Mouse (Mus musculus) forebrain, embryonic 11.5 days (tissue): ENCODE measurements around the gene Myo5c. TPM values are rescaled to one million over a fixed set of nuclear protein-coding genes. Genes with fewer than 3 reads are reported as not detected.

Experiments used
- ATAC-seq: fragments of 200-750 bp; cut with Nextera tagmentation; replicated peaks from 2 replicates; pipeline ENCODE4 v1.8.0; 2017; ENCODE audit warnings: moderate TSS enrichment; ENCODE audit not compliant: low FRiP score
- DNase-seq: peaks from one replicate; pipeline ENCODE4 v3.0.0-alpha.2; 2017; ENCODE audit warnings: low spot score
- H3K27ac ChIP-seq: fragments of 300-500 bp; sonication (generic); 2 replicates; pipeline ENCODE4 v1.5.1; 2014; ENCODE audit warnings: low read depth, low read length
- H3K27me3 ChIP-seq: fragments of 300-500 bp; sonication (generic); 2 replicates; pipeline ENCODE4 v1.6.1; 2014; ENCODE audit warnings: mild to moderate bottlenecking, low read length, mixed read lengths; ENCODE audit not compliant: control insufficient read depth, insufficient read depth
- H3K36me3 ChIP-seq: fragments of 300-500 bp; sonication (generic); 2 replicates; pipeline ENCODE4 v1.6.1; 2014; ENCODE audit warnings: mild to moderate bottlenecking, low read length, moderate library complexity, mixed read lengths; ENCODE audit not compliant: control insufficient read depth, insufficient read depth
- H3K4me1 ChIP-seq: fragments of 300-500 bp; sonication (generic); replicated peaks from 2 replicates; pipeline ENCODE4 v1.6.1; 2014; ENCODE audit warnings: low read length, mixed read lengths; ENCODE audit not compliant: control insufficient read depth, insufficient read depth
- H3K4me2 ChIP-seq: fragments of 300-500 bp; sonication (generic); 2 replicates; pipeline ENCODE4 v1.6.1; 2014; ENCODE audit warnings: low read depth, mild to moderate bottlenecking, low read length, moderate library complexity, mixed read lengths; ENCODE audit not compliant: severe bottlenecking
- H3K4me3 ChIP-seq: fragments of 300-500 bp; sonication (generic); 2 replicates; pipeline ENCODE4 v1.5.1; 2014; ENCODE audit warnings: low read depth, low read length
- H3K9ac ChIP-seq: fragments of 300-500 bp; sonication (generic); 2 replicates; pipeline ENCODE4 v1.6.1; 2014; ENCODE audit warnings: low read length
- H3K9me3 ChIP-seq: fragments of 300-500 bp; sonication (generic); 2 replicates; pipeline ENCODE4 v1.6.1; 2016; ENCODE audit warnings: low read length, mixed read lengths; ENCODE audit not compliant: control insufficient read depth
- WGBS: fragments of 180-500 bp; shearing (Covaris S2); extraction: QIAGEN DNeasy Blood & Tissue Kit; methylation state at CpG from one replicate; pipeline ENCODE4 v1.1.7; 2014; 5-methylcytosine and 5-hydroxymethylcytosine counted together
- polyA plus RNA-seq: library from polyadenylated mRNA; unstranded; fragments of >200 nt; fragmentation: Nextera tagmentation; extraction: Ambion mirVana; gene quantifications from 2 replicates; pipeline ENCODE4 v1.2.1, GENCODE M21; 2014

Gene Myo5c
- 0.55 and 0.72 TPM in 2 replicates for polyA plus RNA-seq

DNA sequence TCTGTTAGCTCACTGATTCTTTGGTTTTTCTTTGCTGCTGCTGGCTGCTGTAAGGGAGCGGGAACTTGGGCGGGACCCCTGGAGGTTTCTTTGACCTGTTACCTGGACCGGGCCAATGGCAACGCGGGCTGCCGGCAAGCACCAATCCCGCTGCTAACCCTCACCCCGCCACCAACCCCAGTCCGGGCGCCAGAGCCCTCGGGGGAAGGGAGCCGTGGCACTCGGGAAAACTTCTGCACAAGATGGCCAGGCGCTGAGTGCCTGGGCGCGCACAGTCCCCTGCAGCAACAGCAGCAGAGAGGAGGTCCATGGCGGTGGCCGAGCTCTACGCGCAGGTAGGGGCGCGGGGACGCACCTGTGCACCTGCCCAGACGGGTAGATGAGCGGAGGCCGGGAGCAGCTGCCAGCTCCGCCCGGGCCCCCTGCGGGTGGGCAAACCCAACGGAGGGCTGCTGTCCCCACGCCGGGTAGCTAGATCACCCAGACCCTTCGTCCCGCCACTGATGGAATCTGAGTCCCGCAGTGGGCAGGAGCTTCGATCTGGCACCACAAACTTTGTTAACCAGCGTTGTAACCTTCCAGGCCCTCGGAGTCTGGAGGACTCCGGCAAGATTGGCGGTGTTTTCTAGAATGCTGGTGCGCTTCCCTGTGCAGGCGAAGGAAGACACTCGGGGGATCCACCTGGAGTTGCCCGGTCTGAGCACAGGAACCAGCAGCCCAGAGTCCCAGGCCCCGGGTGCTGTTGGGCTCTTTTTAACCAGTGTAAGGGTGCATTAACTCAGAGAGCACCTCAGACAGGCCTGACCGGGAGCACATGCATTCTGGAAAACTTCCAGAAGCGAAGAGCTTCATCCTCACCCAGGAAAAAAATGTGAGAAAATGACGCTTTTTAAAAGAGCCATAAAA, at the start of gene Myo5c:
Myo5c (plus strand) TSS at position 180 of the 906 bp plus-strand sequence.
- Histone ChIP-seq H3K27ac (no peak within 1 kb of the TSS), H3K36me3 (no peaks in the 10 kb centered on the region), H3K4me1 (0 out of 2 replicates have a peak, but pooled peaks cover 2% of the 10 kb centered on the region), H3K9ac (peak within 1 kb of the TSS; percentile 13; the same call in 1 of the 2 replicates), H3K4me2 (peak within 1 kb of the TSS; percentile 65), H3K9me3 (no peaks in the 10 kb centered on the region), H3K27me3 (peaks cover 19% of the 10 kb centered on the region), H3K4me3 (peak within 1 kb of the TSS; percentile 33)
- ATAC-seq (peak; percentile 51; the same call in 1 of the 2 replicates), DNase-seq (peak; percentile 75)
- 3% methylated on average over 48 of the region's 48 CpGs for WGBS

- ATAC-seq: no peak
- H3K27ac ChIP-seq: no peak overlapping the region
- no peak overlapping the region for H3K9ac ChIP-seq
Measured at GRCm38 (mm10) chr9:75187646-75188260, 44.1 kb upstream of the Myo5c start.

DNA sequence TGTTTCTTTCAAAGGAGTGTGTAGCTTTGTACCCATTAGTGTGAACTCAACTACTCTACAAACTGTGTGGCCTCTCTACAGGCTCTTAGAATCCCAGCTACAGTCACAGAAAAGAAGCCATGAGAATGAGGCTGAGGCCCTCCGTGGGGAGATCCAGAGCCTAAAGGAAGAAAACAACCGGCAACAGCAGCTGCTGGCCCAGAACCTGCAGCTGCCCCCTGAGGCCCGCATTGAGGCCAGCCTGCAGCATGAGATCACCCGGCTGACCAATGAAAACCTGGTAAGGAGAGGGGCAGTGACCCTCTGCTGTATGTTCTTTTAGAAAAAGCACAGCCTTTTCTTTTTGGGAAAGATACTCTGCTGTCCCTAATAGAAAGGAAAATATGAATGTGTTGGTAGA, 38.0 kb upstream of the Myo5c start:
- Histone ChIP-seq H3K4me3 (no peak overlapping the region), H3K27ac (no peak overlapping the region), H3K4me1 (no peaks in the 10 kb centered on the region), H3K27me3 (no peaks in the 10 kb centered on the region), H3K36me3 (no peaks in the 10 kb centered on the region), H3K9ac (no peak overlapping the region), H3K4me2 (no peak overlapping the region), H3K9me3 (no peaks in the 10 kb centered on the region)
- 62% methylated on average over 4 of the region's 4 CpGs for WGBS
- no peak for ATAC-seq
- DNase-seq: no peak

More at GRCm38 (mm10) chr9:75187646-75188260, 44.1 kb upstream of the Myo5c start:
- no peak overlapping the region for H3K4me2 ChIP-seq
- H3K4me1 ChIP-seq: no peaks in the 10 kb centered on the region
- no peaks in the 10 kb centered on the region for H3K27me3 ChIP-seq
- peaks cover 2% of the 10 kb centered on the region; the same call in 1 of the 2 replicates for H3K36me3 ChIP-seq
- DNase-seq: no peak
- no peak overlapping the region for H3K4me3 ChIP-seq
- H3K9me3 ChIP-seq: no peaks in the 10 kb centered on the region
- 90% methylated on average over 3 of the region's 3 CpGs for WGBS

GRCm38 (mm10) chr9:75196335-75196734, 35.5 kb upstream of the Myo5c start:
- no peak for DNase-seq
- H3K9ac ChIP-seq: no peak overlapping the region
- no peak overlapping the region for H3K27ac ChIP-seq
- no peak overlapping the region for H3K4me2 ChIP-seq
- no peaks in the 10 kb centered on the region for H3K9me3 ChIP-seq
- no peaks in the 10 kb centered on the region for H3K36me3 ChIP-seq
- no peak overlapping the region for H3K4me3 ChIP-seq
- WGBS: 76% methylated on average over 2 of the region's 2 CpGs
- no peak for ATAC-seq
- no peaks in the 10 kb centered on the region for H3K4me1 ChIP-seq
- H3K27me3 ChIP-seq: no peaks in the 10 kb centered on the region

DNA sequence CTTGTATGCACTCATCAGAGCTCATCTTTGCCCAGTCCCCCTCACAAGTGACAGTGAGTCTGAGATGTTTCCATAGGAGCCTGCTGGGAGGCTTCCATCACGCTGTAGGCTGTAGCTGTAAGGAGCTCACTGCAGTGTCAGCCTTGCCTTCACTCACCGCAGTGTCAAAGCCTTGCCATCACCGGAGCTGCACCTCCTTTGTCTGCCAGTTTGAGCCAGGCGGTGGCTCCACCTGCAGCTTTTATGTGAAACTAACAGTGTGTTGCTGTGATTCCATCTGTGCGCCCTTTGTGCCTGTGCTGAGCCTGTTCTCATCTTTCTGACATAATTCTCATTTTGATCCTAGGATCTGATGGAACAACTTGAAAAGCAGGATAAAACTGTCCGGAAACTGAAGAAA, 34.5 kb upstream of the Myo5c start:
- DNase-seq (peak; percentile 54), ATAC-seq (no peak; the same call in 1 of the 2 replicates)
- Histone ChIP-seq H3K36me3 (peaks cover 3% of the 10 kb centered on the region; the same call in 1 of the 2 replicates), H3K9me3 (no peaks in the 10 kb centered on the region), H3K9ac (no peak overlapping the region), H3K27me3 (no peaks in the 10 kb centered on the region), H3K4me3 (no peak overlapping the region), H3K27ac (no peak overlapping the region), H3K4me1 (no peaks in the 10 kb centered on the region), H3K4me2 (no peak overlapping the region)
- WGBS: 51% methylated on average over 6 of the region's 6 CpGs

GRCm38 (mm10) chr9:75201506-75201905, 30.3 kb upstream of the Myo5c start:
- peaks cover 3% of the 10 kb centered on the region; the same call in 1 of the 2 replicates for H3K36me3 ChIP-seq
- no peaks in the 10 kb centered on the region for H3K27me3 ChIP-seq
- no peak overlapping the region for H3K4me3 ChIP-seq
- H3K4me2 ChIP-seq: no peak overlapping the region
- no peaks in the 10 kb centered on the region for H3K9me3 ChIP-seq
- DNase-seq: no peak
- WGBS: 94% methylated on average over 1 of the region's 1 CpGs
- H3K27ac ChIP-seq: no peak overlapping the region
- no peak overlapping the region for H3K9ac ChIP-seq
- H3K4me1 ChIP-seq: no peaks in the 10 kb centered on the region
- no peak for ATAC-seq

- Histone ChIP-seq H3K36me3 (peaks cover 3% of the 10 kb centered on the region; the same call in 1 of the 2 replicates), H3K27ac (no peak overlapping the region), H3K9me3 (no peaks in the 10 kb centered on the region), H3K9ac (no peak overlapping the region), H3K4me2 (no peak overlapping the region), H3K27me3 (no peaks in the 10 kb centered on the region), H3K4me1 (no peaks in the 10 kb centered on the region), H3K4me3 (no peak overlapping the region)
- no peak for DNase-seq
- WGBS: 89% methylated on average over 2 of the region's 2 CpGs
- no peak for ATAC-seq
Measured at GRCm38 (mm10) chr9:75202036-75202435, 29.8 kb upstream of the Myo5c start.

DNA sequence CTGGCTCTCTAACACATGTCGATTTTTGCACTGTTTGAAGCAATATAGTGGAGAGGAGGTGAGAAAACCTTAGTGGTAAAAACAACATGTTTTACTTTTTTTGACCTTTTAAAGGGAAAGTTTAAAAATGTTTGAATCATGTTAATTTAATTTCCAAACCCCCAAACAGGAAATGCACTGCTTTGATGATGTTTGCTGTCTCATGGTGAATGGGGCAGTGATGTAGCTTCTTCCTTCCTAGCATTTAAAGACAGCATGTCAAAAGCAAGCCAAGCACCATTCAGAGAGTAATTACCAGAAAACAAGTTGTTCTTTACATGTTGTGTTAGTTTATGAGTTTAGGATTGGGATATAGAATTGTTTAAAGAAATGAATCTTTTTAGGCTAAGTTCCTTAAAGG, 22.6 kb upstream of the Myo5c start:
- Histone ChIP-seq H3K4me1 (no peaks in the 10 kb centered on the region), H3K36me3 (no peaks in the 10 kb centered on the region; the same call in 1 of the 2 replicates), H3K27me3 (no peaks in the 10 kb centered on the region), H3K27ac (no peak overlapping the region), H3K9me3 (no peaks in the 10 kb centered on the region), H3K9ac (no peak overlapping the region), H3K4me2 (no peak overlapping the region), H3K4me3 (no peak overlapping the region)
- 86% methylated on average over 1 of the region's 1 CpGs for WGBS
- ATAC-seq: no peak
- no peak for DNase-seq
